In genomic region chr13:5769283-5770260, GRCm38 (mm10) we compare ENCODE assay signal across 11 mouse cellular contexts.
DNase-seq lines count a peak whose midpoint lies in the region; ATAC-seq lines count a peak whose summit lies in the region.
"Had no signal": no experiment of that assay in that cellular context is flagged by ENCODE, and none has a peak within 500 bp of the region (broad histone marks: within the 10 kb centered on the region; RNA-seq: fewer than 3 reads in every experiment).

No protein-coding gene starts in this region.

- 65% methylated on average over 7 of the region's 7 CpGs for WGBS in heart, embryonic 16.5 days

- H3K27me3 ChIP-seq in heart, embryonic 16.5 days (ENCODE audit: control insufficient read depth, insufficient read depth, low read length) = no peaks in the 10 kb centered on the region

- H3K9me3 ChIP-seq in heart, embryonic 16.5 days (replicated peaks; ENCODE audit: control insufficient read depth, low read length) = no peaks in the 10 kb centered on the region
- H3K9me3 ChIP-seq: midbrain, embryonic 10.5 days had no signal

- no peak overlapping the region for H3K4me2 ChIP-seq in heart, embryonic 16.5 days (ENCODE audit: low read depth, low read length)

- intact Hi-C loops in heart, postnatal 14 days (cut with DNase I) = no loop called here

- H3K4me3 ChIP-seq in heart, embryonic 16.5 days (ENCODE audit: low read length) = no peak overlapping the region
- H3K4me3 ChIP-seq: midbrain, embryonic 10.5 days had no signal

- no peaks in the 10 kb centered on the region for H3K36me3 ChIP-seq in heart, embryonic 16.5 days (ENCODE audit: control insufficient read depth, insufficient read depth)
- H3K36me3 ChIP-seq: midbrain, embryonic 10.5 days had no signal

- H3K27ac ChIP-seq in heart, embryonic 16.5 days (ENCODE audit: low read length) = peak overlapping the region; percentile 48
- H3K27ac ChIP-seq: midbrain, embryonic 10.5 days had no signal

- ATAC-seq in heart, embryonic 16.5 days (replicated peaks; ENCODE audit: extremely low read depth, insufficient read depth, low FRiP score) = peak; percentile 65
- peak; percentile 56; the same call in 1 of the 2 replicates for ATAC-seq in granulocyte monocyte progenitor cell, adult 5-6 weeks (replicated peaks; ENCODE audit: poor library complexity, severe bottlenecking)

- DNase-seq in heart, postnatal 14 days = no peak
- peak; percentile 92 for DNase-seq in 416B (ENCODE audit: low read depth)
- peak; percentile 9 to 45 for DNase-seq in lung, postnatal 4 days
- DNase-seq in layer of hippocampus, adult 9-10 months (ENCODE audit: low spot score) = no peak
- no peak for DNase-seq in right cerebral cortex, postnatal 14 days
- no peak for DNase-seq in right cerebral cortex, postnatal 10 days (ENCODE audit: low spot score in 2 of 2)
- DNase-seq: left cerebral cortex, postnatal 4 days; thymus, postnatal 25 days had no signal

- no peak overlapping the region for H3K9ac ChIP-seq in heart, embryonic 16.5 days (ENCODE audit: low read length)

- no peaks in the 10 kb centered on the region for H3K4me1 ChIP-seq in heart, embryonic 16.5 days (ENCODE audit: control insufficient read depth, insufficient read depth, low read length)
- H3K4me1 ChIP-seq: midbrain, embryonic 10.5 days had no signal

Comparison
In these comparisons a context has a peak if more than half of its experiments do, and no peak if none do; other contexts are left out.
1. DNase-seq: peak in 416B (single experiment) and lung, postnatal 4 days (2 of 2); none in heart, postnatal 14 days (0 of 2), layer of hippocampus, adult 9-10 months (single experiment), right cerebral cortex, postnatal 14 days (single experiment) and right cerebral cortex, postnatal 10 days (0 of 2).